Mouse (Mus musculus): ENCODE measurements around the gene Tmem128. TPM values are rescaled to one million over a fixed set of nuclear protein-coding genes. Genes with fewer than 3 reads are reported as not detected.
A peak's percentile ranks its signal among the peaks of the same experiment; 100 is the strongest.

The Tmem128 gene
- polyA plus RNA-seq (2011; ENCODE audit: insufficient read depth, insufficient read length, low replicate concordance, missing spikeins), result 14.8 and 18.9 TPM in 2 replicates

DNA sequence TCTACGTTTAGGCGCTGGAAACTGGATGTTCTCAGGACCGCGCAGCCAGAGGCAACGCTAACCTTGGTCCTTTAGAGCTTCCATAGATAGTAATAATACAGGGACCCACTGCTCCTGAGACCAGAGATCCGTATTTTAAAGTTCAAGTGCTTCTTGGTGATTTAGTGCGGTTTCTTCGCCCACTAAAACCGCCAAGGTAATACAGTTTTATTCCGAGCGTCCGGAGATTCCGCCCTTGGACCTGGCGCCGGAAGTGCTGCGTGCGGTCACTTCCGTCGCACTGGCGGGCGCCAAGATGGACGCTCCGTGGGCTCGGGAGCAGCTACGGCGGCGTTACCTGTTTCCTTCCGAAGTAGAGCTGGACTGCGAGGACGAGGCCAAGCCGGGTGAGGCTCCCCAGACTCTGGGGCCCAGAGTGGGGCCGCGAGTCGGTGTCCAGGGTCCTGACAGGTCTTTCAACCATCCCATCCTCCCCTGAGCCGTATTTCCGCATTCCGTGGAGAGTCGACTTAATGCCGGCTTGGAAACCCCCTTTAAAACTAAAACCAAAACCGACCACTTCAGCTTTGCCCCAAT, at the start of gene Tmem128:
TSS of gene Tmem128 (plus strand) at position 79 of the 576 bp plus-strand sequence.
- Histone ChIP-seq H3K4me3 (replicated peaks; ENCODE audit: control insufficient read depth, low read depth, low read length) (peak within 1 kb of the TSS; percentile 95), H3K27ac (ENCODE audit: control insufficient read depth, insufficient read depth, low read depth, low read length, poor library complexity) (peak within 1 kb of the TSS; percentile 89), H3K4me1 (ENCODE audit: control insufficient read depth, insufficient read depth, low read length) (no peaks in the 10 kb centered on the region)
- TF ChIP-seq CTCF (IDR thresholded peaks at IDR 0.05; ENCODE audit: control insufficient read depth, insufficient read depth, low read length), result no peak
- TF ChIP-seq POLR2A (IDR thresholded peaks at IDR 0.05; ENCODE audit: borderline replicate concordance, control insufficient read depth, low read depth, low read length), result peak; percentile 94; the same call in 1 of the 2 replicates
- WGBS, result under 1% methylated on average over 40 of the region's 40 CpGs

GRCm38 (mm10) chr5:38211691-38212090, 48.3 kb upstream of the Tmem128 start:
- no peak overlapping the region for H3K4me3 ChIP-seq (replicated peaks; ENCODE audit: control insufficient read depth, low read depth, low read length)
- WGBS, result 37% methylated on average over 8 of the region's 8 CpGs

DNA sequence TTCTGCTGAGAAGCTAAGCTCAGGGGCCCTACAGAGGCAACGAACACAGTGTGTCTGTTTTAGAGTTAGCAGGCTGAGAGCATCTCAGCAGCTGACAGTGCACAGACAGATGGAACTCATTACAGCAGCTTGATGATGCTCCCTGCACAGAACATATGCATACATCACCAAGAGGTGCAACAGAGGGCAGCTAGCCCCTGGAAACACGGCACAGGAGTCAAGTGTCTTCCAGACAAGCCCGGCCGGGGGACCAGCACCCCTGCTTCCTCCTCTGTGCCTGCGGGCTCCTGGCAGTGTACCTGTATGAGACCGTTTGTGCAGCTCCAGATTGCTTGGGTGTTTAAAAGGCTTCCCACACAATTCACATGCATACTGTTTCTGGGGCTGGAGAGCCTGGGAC, 47.0 kb upstream of the Tmem128 start:
- 94% methylated on average over 6 of the region's 6 CpGs for WGBS
- TF ChIP-seq CTCF (IDR thresholded peaks at IDR 0.05; ENCODE audit: control insufficient read depth, insufficient read depth, low read length) (no peak), POLR2A (IDR thresholded peaks at IDR 0.05; ENCODE audit: borderline replicate concordance, control insufficient read depth, low read depth, low read length) (no peak)
- H3K27ac ChIP-seq (ENCODE audit: control insufficient read depth, insufficient read depth, low read depth, low read length, poor library complexity), result no peak overlapping the region
- H3K4me3 ChIP-seq (replicated peaks; ENCODE audit: control insufficient read depth, low read depth, low read length), result no peak overlapping the region
- no peaks in the 10 kb centered on the region for H3K4me1 ChIP-seq (ENCODE audit: control insufficient read depth, insufficient read depth, low read length)

More at GRCm38 (mm10) chr5:38211691-38212090, 48.3 kb upstream of the Tmem128 start:
- Histone ChIP-seq H3K27ac (ENCODE audit: control insufficient read depth, insufficient read depth, low read depth, low read length, poor library complexity) (no peak overlapping the region), H3K4me1 (ENCODE audit: control insufficient read depth, insufficient read depth, low read length) (no peaks in the 10 kb centered on the region)
- TF ChIP-seq CTCF (IDR thresholded peaks at IDR 0.05; ENCODE audit: control insufficient read depth, insufficient read depth, low read length), result no peak
- TF ChIP-seq POLR2A (IDR thresholded peaks at IDR 0.05; ENCODE audit: borderline replicate concordance, control insufficient read depth, low read depth, low read length), result no peak

- Histone ChIP-seq H3K27ac (ENCODE audit: control insufficient read depth, insufficient read depth, low read depth, low read length, poor library complexity) (peak overlapping the region; percentile 73), H3K4me3 (replicated peaks; ENCODE audit: control insufficient read depth, low read depth, low read length) (peak overlapping the region; percentile 96), H3K4me1 (ENCODE audit: control insufficient read depth, insufficient read depth, low read length) (peaks cover 2% of the 10 kb centered on the region)
- WGBS, result 2% methylated on average over 35 of the region's 35 CpGs
- TF ChIP-seq CTCF (IDR thresholded peaks at IDR 0.05; ENCODE audit: control insufficient read depth, insufficient read depth, low read length) (no peak), POLR2A (IDR thresholded peaks at IDR 0.05; ENCODE audit: borderline replicate concordance, control insufficient read depth, low read depth, low read length) (no peak)
These were observed 40.1 kb upstream of the Tmem128 start for GRCm38 (mm10) chr5:38219771-38220307.

- peak; percentile 59; the same call in 1 of the 2 replicates for TF ChIP-seq POLR2A (IDR thresholded peaks at IDR 0.05; ENCODE audit: borderline replicate concordance, control insufficient read depth, low read depth, low read length)
- no peak for TF ChIP-seq CTCF (IDR thresholded peaks at IDR 0.05; ENCODE audit: control insufficient read depth, insufficient read depth, low read length)
- Histone ChIP-seq H3K27ac (ENCODE audit: control insufficient read depth, insufficient read depth, low read depth, low read length, poor library complexity) (peak within 1 kb of the TSS; percentile 73), H3K4me3 (replicated peaks; ENCODE audit: control insufficient read depth, low read depth, low read length) (peak within 1 kb of the TSS; percentile 96), H3K4me1 (ENCODE audit: control insufficient read depth, insufficient read depth, low read length) (peaks cover 2% of the 10 kb centered on the region)
- WGBS, result under 1% methylated on average over 55 of the region's 55 CpGs
These were observed 39.6 kb upstream of the Tmem128 start, which contains the start of the genes Zbtb49 and Lyar for GRCm38 (mm10) chr5:38220328-38220912. Gene Zbtb49 (minus strand): TSS chr5:38220457. Gene Lyar (plus strand): TSS chr5:38220470.

GRCm38 (mm10) chr5:38235422-38235821, 24.6 kb upstream of the Tmem128 start:
- no peak overlapping the region for H3K4me3 ChIP-seq (replicated peaks; ENCODE audit: control insufficient read depth, low read depth, low read length)
- no peaks in the 10 kb centered on the region for H3K4me1 ChIP-seq (ENCODE audit: control insufficient read depth, insufficient read depth, low read length)
- TF ChIP-seq CTCF (IDR thresholded peaks at IDR 0.05; ENCODE audit: control insufficient read depth, insufficient read depth, low read length) (peak; percentile 82), POLR2A (IDR thresholded peaks at IDR 0.05; ENCODE audit: borderline replicate concordance, control insufficient read depth, low read depth, low read length) (no peak)
- H3K27ac ChIP-seq (ENCODE audit: control insufficient read depth, insufficient read depth, low read depth, low read length, poor library complexity), result no peak overlapping the region
- 67% methylated on average over 4 of the region's 4 CpGs for WGBS

DNA sequence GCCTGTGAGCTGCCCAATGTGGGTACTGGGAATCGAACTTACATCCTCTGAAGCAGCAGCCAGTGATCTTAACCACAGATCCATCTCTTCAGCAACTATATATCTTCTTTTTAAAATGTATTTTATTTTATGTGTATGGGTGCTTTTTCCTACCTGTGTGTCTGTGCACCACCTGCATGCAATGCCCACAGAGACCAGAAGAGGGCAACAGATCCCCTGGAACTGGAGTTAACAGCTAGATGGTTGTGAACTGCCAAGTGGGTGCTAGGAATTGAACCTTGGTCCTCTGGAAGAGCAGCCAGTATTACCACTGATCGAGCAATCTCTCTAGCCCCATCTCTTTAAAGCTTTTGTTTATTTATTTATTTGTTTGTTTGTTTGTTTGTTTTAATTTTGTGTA, 23.4 kb upstream of the Tmem128 start:
- 77% methylated on average over 2 of the region's 2 CpGs for WGBS
- Histone ChIP-seq H3K4me1 (ENCODE audit: control insufficient read depth, insufficient read depth, low read length) (no peaks in the 10 kb centered on the region), H3K27ac (ENCODE audit: control insufficient read depth, insufficient read depth, low read depth, low read length, poor library complexity) (no peak overlapping the region), H3K4me3 (replicated peaks; ENCODE audit: control insufficient read depth, low read depth, low read length) (no peak overlapping the region)
- TF ChIP-seq CTCF (IDR thresholded peaks at IDR 0.05; ENCODE audit: control insufficient read depth, insufficient read depth, low read length) (peak; percentile 31; the same call in 1 of the 2 replicates), POLR2A (IDR thresholded peaks at IDR 0.05; ENCODE audit: borderline replicate concordance, control insufficient read depth, low read depth, low read length) (no peak)

- TF ChIP-seq CTCF (IDR thresholded peaks at IDR 0.05; ENCODE audit: control insufficient read depth, insufficient read depth, low read length) (no peak), POLR2A (IDR thresholded peaks at IDR 0.05; ENCODE audit: borderline replicate concordance, control insufficient read depth, low read depth, low read length) (no peak)
- H3K4me1 ChIP-seq (ENCODE audit: control insufficient read depth, insufficient read depth, low read length), result no peaks in the 10 kb centered on the region
- H3K27ac ChIP-seq (ENCODE audit: control insufficient read depth, insufficient read depth, low read depth, low read length, poor library complexity), result no peak overlapping the region
- no peak overlapping the region for H3K4me3 ChIP-seq (replicated peaks; ENCODE audit: control insufficient read depth, low read depth, low read length)
- WGBS, result 75% methylated on average over 5 of the region's 5 CpGs
These were observed 19.1 kb upstream of the Tmem128 start for GRCm38 (mm10) chr5:38240727-38241472.
